Mouse (Mus musculus) adrenal gland (tissue): ENCODE results near the gene Serpina1e.
"Not testable (repeated sequence)": the region's sequence is repeated elsewhere in the genome, so short reads cannot be mapped to it uniquely, and the experiment has no call there.

Source experiments
- intact Hi-C: fragments of 180-260 bp; cut with DNase I; formaldehyde crosslinking; loops from one replicate; pipeline ENCODE4 v1.15.1; 2025

The Serpina1e gene

DNA sequence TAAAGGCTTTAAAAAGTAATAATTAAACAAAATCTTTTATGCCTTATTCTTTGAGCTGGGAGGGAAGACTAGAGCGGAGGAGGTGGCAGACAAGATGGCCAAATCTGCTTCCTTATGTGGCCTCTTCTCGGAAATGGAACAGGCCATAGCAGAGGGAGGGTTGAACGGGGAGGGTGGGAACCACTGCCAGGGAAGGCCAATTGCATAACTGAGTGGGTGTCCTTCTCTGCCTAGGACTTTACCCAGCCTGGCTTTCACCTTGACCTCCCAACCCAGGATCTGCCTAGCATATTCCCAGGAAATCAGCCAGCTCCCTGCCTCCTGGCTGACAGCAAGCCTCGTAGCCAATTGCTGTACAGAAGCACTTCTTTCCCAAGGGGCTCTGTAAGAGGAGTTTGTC lies 4.5 kb upstream of the Serpina1e start:
- intact Hi-C loops: no loop called here

DNA sequence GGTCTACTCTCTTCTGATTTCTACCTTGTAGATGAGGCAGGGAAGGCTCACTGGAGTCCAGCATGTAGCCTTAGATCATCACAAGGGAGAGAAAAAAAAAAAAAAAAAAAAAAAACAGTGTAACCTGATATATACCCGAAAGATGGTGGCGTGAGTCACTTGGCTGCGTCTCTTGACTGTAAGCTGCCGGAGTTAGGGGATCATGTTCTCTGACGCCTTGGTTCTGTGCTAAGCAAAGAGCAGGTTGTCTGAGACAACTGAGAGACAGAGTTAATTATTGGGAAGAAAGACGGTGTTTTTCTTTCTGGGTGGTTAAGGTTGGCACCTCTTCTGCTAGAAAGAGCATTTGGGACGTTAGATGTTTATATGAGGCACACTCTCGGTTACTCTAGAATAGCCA lies 4.1 kb upstream of the Serpina1e start:
- intact Hi-C loops: no loop called here

DNA sequence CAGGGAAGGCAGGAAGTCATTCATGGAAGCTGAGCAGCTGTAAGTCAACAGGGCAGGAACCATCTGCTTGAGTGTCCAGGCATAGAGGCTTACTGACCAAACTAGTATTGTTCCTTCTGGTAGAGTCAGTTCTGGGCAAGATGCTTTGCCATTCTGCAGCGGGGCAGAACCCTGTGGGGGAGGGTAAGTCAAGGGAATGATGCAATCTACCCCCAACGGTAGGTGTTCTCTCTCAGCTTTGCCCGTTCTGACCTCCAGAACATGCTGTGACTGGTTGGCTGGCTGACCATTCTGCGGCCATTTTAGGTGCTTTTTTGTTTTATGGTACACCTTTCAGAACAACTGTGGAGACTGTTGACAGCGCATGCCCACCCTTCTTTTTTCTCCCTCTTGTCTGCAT lies 3.6 kb upstream of the Serpina1e start:
- intact Hi-C loops: no loop called here

DNA sequence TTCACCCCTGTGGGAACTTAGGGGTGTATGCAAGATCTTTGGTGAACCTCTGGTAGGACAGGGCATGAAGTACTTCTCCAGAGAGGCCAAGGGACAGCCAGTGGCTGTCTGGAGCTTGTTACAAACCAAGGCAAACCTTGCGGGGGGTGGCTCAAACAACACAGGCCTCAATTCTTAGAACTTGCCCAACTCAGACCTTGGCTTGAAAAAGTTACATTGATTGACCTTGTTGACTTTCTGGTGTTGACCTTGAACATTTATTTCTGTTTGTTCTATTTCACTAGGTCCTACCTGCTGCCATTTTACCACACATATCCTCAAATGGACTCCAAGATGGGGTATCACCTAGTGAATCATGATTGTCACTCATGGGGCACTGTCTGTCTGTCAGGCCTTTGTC lies 2.9 kb upstream of the Serpina1e start:
- intact Hi-C loops: no loop called here

DNA sequence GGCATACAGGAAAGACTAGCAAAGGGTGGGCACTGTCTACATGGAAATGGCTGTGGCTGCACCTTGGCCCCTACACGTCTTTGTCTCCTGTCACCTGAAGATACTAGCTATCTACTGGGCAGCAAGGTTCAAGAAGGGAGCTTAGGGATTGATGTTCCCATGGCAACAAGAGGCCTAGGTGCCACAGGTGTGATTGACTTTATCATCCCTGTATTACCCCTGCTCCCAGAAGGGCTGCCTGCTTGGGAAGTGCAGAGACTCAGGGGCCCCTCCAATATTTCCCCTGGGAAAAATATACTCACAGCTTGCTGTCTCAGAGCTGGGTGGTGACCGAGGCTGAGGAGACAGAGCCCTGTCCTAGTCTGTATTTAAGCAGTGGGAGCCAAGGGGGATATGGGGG lies 2.2 kb downstream of the Serpina1e start:
- intact Hi-C loops: not testable (repeated sequence)

DNA sequence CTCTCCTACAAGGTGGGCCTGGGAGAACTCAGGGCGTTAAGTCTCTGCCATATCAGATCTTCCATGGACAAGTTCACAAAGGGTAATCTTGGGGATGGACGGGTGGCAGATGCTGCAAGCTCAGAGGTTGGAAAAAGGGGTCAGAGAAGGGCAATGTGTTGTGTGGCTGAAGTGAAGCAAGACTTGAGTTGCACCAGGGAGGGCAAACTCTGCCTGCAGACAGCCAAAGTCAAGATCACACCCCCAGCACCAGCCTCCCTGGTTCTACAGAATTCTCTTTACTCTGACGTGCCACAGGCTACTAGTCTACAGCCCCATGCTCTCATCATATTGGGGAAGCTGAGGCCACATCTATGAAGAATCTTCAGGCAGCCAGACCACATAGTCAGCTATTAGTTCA lies 5.8 kb downstream of the Serpina1e start:
- intact Hi-C loops: not testable (repeated sequence)

DNA sequence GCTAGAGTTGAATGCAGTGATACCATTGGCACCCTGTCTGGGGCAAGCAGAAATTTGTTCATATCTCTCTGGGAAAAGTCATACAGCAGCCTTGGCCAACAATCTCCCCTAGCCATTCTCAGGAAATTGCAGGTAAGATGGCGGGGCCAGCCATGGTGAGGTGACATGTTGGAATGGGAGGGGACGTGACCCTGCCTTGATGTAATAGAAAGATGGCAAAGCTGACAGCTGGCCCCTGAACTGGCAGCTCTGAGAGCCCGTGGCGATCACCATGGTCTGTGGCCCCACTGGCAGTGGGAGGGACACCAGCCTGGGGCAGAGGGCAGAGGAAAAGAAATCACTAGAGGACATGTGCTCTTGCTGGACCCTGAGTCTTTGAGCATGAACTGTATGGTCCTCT lies 12.5 kb downstream of the Serpina1e start:
- intact Hi-C loops: no loop called here

DNA sequence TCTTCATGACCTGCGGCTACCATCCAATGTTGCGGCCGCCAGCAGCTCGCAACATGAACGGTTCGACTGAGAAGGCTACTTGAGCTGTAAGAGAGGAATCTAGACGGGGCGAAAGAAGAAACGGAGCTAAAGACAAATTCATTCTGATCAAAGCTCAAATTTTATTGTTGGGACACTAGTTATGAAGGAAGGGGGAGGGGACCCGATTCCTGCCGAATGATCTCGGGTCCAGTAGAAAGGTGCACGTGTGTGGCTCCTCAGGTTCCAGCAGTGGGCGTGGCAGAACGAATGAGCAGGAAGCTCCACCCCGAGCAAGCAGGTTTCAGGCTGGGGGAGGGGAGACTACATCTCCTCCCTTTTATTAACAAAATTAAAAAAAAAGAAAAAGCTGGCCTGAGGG lies 49.6 kb downstream of the Serpina1e start:
- intact Hi-C loops: not testable (repeated sequence)

DNA sequence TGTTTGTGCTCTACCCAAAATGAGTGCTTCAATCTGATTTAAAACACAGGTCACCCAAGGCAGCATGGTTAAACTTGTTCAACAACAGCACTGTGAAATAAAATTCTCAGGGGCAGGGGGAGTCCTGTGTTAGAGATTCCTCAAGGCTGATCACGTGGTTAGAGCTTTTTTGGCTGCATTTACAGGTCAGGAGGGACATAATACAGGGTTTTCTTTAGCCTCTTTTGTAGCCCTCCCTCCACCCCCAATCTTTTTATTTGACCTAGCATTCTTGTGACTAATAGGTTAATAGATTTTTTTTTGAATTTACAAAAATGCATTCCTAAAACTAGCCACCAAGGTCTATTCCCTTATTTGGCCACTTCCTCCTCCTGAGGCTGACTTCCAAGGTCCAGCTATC lies 51.0 kb downstream of the Serpina1e start:
- intact Hi-C loops: not testable (repeated sequence)

DNA sequence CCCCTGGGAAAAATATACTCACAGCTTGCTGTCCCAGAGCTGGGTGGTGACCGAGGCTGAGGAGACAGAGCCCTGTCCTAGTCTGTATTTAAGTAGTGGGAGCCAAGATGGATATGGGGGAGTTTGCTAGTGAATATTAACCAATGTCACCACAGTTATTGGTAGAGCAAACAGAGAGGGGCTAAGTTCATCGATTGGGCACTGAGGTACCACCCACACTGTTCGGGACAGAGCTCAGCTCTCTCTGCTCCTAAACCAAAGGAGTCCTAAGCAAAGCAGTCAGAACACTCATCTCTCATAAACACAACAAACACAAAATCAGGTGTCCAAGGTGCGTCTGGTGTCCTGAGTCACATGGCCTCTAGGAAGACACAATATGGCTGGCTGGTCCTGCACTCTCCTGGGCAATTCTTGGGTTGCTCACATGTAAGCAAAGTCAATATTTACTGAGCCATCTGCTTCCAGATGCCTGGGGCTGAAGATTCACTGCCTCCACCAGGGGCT lies 53.9 kb downstream of the Serpina1e start, which contains the start of gene Serpina1c:
Gene Serpina1c, minus strand, starts transcription at position 51 of the 504 bp plus-strand sequence.
- intact Hi-C loops: not testable (repeated sequence)

DNA sequence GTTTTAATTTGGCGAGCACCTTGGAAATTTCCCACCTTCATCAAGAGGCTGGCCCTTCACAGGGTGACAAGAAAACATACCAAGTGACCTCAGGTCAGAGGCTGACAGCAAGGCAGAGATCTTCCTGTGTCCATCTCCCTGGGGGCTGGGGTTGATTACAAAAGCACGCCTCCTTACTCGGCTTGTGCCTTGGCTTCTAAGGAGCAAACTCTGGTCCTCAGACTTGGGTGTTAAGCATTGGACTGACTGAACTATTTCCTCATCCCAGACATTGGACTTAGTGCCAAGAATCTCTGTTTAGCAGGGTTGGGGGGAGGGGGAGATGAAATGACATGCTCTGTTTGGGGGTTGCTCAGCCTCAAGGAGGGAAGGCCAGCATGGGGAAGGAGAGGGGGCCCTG lies 56.8 kb downstream of the Serpina1e start:
- intact Hi-C loops: not testable (repeated sequence)
